In the genomic region with DNA sequence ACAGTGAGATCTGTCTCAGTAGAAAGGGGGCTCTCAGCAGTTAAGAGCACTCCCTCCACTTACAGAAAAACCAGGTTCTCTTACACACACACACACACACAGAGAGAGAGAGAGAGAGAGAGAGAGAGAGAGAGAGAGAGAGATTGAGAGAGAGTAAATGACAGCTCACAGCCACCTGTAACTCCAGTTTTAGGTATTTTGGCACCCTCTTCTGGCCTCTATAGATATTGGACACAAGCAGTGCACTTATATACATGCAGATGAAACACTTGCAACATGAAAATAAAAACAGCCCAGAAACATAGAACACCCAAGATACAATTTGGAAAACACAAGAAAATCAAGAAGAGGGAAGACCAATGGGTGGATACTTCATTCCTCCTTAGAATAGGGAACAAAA, we compare ENCODE assay signal across 22 mouse cellular contexts. TPM values are rescaled to one million over a fixed set of nuclear protein-coding genes. Genes with fewer than 3 reads are reported as not detected.
"Had no signal": no experiment of that assay in that cellular context is flagged by ENCODE, and none has a peak within 500 bp of the region (broad histone marks: within the 10 kb centered on the region; RNA-seq: fewer than 3 reads in every experiment).

No protein-coding gene starts in this region.

RNA-seq across cellular contexts. Expression of a gene that starts 15.2 kb away (rescaled TPM):
- total RNA-seq: layer of hippocampus, adult 18-20 months; layer of hippocampus, postnatal 14 days; left cerebral cortex, adult 8-10 months; left cerebral cortex, postnatal 14 days; left cerebral cortex, postnatal 4 days; megakaryocyte progenitor cell, adult 5-6 weeks; megakaryocyte-erythroid progenitor cell, adult 5-6 weeks; monocyte, adult 5-6 weeks; neutrophil, adult 5-6 weeks had no signal
- polyA plus RNA-seq: kidney, embryonic 14.5 days; limb, embryonic 12.5 days; limb, embryonic 15.5 days; liver, embryonic 11.5 days; liver, embryonic 14.5 days; lung, embryonic 15.5 days; midbrain, embryonic 11.5 days; midbrain, embryonic 15.5 days; myocyte; neural tube, embryonic 13.5 days; stomach, embryonic 15.5 days had no signal

RNA-seq across cellular contexts. Expression of a gene that starts 31.1 kb away (rescaled TPM):
- total RNA-seq: layer of hippocampus, adult 18-20 months; layer of hippocampus, postnatal 14 days; left cerebral cortex, adult 8-10 months; left cerebral cortex, postnatal 14 days; left cerebral cortex, postnatal 4 days; megakaryocyte progenitor cell, adult 5-6 weeks; megakaryocyte-erythroid progenitor cell, adult 5-6 weeks; monocyte, adult 5-6 weeks; neutrophil, adult 5-6 weeks had no signal
- polyA plus RNA-seq: kidney, embryonic 14.5 days; limb, embryonic 12.5 days; limb, embryonic 15.5 days; liver, embryonic 11.5 days; liver, embryonic 14.5 days; lung, embryonic 15.5 days; midbrain, embryonic 11.5 days; midbrain, embryonic 15.5 days; myocyte; neural tube, embryonic 13.5 days; stomach, embryonic 15.5 days; testis, adult 2 months; urinary bladder, adult 2 months had no signal

RNA-seq across cellular contexts. Expression of a gene that starts 41.2 kb away (rescaled TPM):
- total RNA-seq: left cerebral cortex, postnatal 14 days; megakaryocyte-erythroid progenitor cell, adult 5-6 weeks had no signal
- polyA plus RNA-seq: kidney, embryonic 14.5 days; midbrain, embryonic 15.5 days had no signal

RNA-seq across cellular contexts. Expression of a gene that starts 55.2 kb away (rescaled TPM):
- total RNA-seq: megakaryocyte progenitor cell, adult 5-6 weeks; megakaryocyte-erythroid progenitor cell, adult 5-6 weeks; monocyte, adult 5-6 weeks had no signal
- polyA plus RNA-seq: kidney, embryonic 14.5 days; midbrain, embryonic 11.5 days; midbrain, embryonic 15.5 days had no signal

RNA-seq across cellular contexts. Expression of a gene that starts 57.3 kb away (rescaled TPM):
- total RNA-seq: megakaryocyte progenitor cell, adult 5-6 weeks; monocyte, adult 5-6 weeks; neutrophil, adult 5-6 weeks had no signal
